Mouse (Mus musculus) naive thymus-derived CD4-positive, alpha-beta T cell, adult 2 months (primary cell): ENCODE measurements around the gene Bicdl2.

Experiments
- DNase-seq: peaks from one replicate; pipeline ENCODE4 v3.0.0-alpha.2; 2011; ENCODE audit warnings: low read depth

The Bicdl2 gene

GRCm38 (mm10) chr17:23717003-23717402 is 56.7 kb downstream of the Bicdl2 start:
- DNase-seq, result no peak
